Mouse (Mus musculus) forebrain, embryonic 11.5 days (tissue): ENCODE data around the gene Gm8332. TPM values are rescaled to one million over a fixed set of nuclear protein-coding genes. Genes with fewer than 3 reads are reported as not detected.
"Not testable (repeated sequence)": the region's sequence is repeated elsewhere in the genome, so short reads cannot be mapped to it uniquely, and the experiment has no call there.

Experiments used
- ATAC-seq: fragments of 200-750 bp; cut with Nextera tagmentation; replicated peaks from 2 replicates; pipeline ENCODE4 v1.8.0; 2017; ENCODE audit warnings: moderate TSS enrichment; ENCODE audit not compliant: low FRiP score
- DNase-seq: peaks from one replicate; pipeline ENCODE4 v3.0.0-alpha.2; 2017; ENCODE audit warnings: low spot score
- H3K27ac ChIP-seq: fragments of 300-500 bp; sonication (generic); 2 replicates; pipeline ENCODE4 v1.5.1; 2014; ENCODE audit warnings: low read depth, low read length
- H3K27me3 ChIP-seq: fragments of 300-500 bp; sonication (generic); 2 replicates; pipeline ENCODE4 v1.6.1; 2014; ENCODE audit warnings: mild to moderate bottlenecking, low read length, mixed read lengths; ENCODE audit not compliant: control insufficient read depth, insufficient read depth
- H3K36me3 ChIP-seq: fragments of 300-500 bp; sonication (generic); 2 replicates; pipeline ENCODE4 v1.6.1; 2014; ENCODE audit warnings: mild to moderate bottlenecking, low read length, moderate library complexity, mixed read lengths; ENCODE audit not compliant: control insufficient read depth, insufficient read depth
- H3K4me1 ChIP-seq: fragments of 300-500 bp; sonication (generic); replicated peaks from 2 replicates; pipeline ENCODE4 v1.6.1; 2014; ENCODE audit warnings: low read length, mixed read lengths; ENCODE audit not compliant: control insufficient read depth, insufficient read depth
- H3K4me2 ChIP-seq: fragments of 300-500 bp; sonication (generic); 2 replicates; pipeline ENCODE4 v1.6.1; 2014; ENCODE audit warnings: low read depth, mild to moderate bottlenecking, low read length, moderate library complexity, mixed read lengths; ENCODE audit not compliant: severe bottlenecking
- H3K4me3 ChIP-seq: fragments of 300-500 bp; sonication (generic); 2 replicates; pipeline ENCODE4 v1.5.1; 2014; ENCODE audit warnings: low read depth, low read length
- H3K9ac ChIP-seq: fragments of 300-500 bp; sonication (generic); 2 replicates; pipeline ENCODE4 v1.6.1; 2014; ENCODE audit warnings: low read length
- H3K9me3 ChIP-seq: fragments of 300-500 bp; sonication (generic); 2 replicates; pipeline ENCODE4 v1.6.1; 2016; ENCODE audit warnings: low read length, mixed read lengths; ENCODE audit not compliant: control insufficient read depth
- WGBS: fragments of 180-500 bp; shearing (Covaris S2); extraction: QIAGEN DNeasy Blood & Tissue Kit; methylation state at CpG from one replicate; pipeline ENCODE4 v1.1.7; 2014; 5-methylcytosine and 5-hydroxymethylcytosine counted together
- polyA plus RNA-seq: library from polyadenylated mRNA; unstranded; fragments of >200 nt; fragmentation: Nextera tagmentation; extraction: Ambion mirVana; gene quantifications from 2 replicates; pipeline ENCODE4 v1.2.1, GENCODE M21; 2014

Gene Gm8332
- polyA plus RNA-seq = not detected in 2 replicates

GRCm38 (mm10) chr12:88250000-88250399 is at the start of gene Gm8332:
Gene Gm8332, minus strand, starts transcription at chr12:88250100.
- not testable (repeated sequence) for H3K9ac ChIP-seq, H3K27me3 ChIP-seq, H3K27ac ChIP-seq, H3K4me3 ChIP-seq, H3K9me3 ChIP-seq, H3K4me2 ChIP-seq, H3K36me3 ChIP-seq, ATAC-seq, H3K4me1 ChIP-seq, DNase-seq
- 82% methylated on average over 1 of the region's 2 CpGs for WGBS

- H3K9ac ChIP-seq, H3K27me3 ChIP-seq, DNase-seq, H3K4me3 ChIP-seq, H3K4me2 ChIP-seq, H3K36me3 ChIP-seq, H3K27ac ChIP-seq, H3K9me3 ChIP-seq, H3K4me1 ChIP-seq, ATAC-seq: not testable (repeated sequence)
- 68% methylated on average over 2 of the region's 2 CpGs for WGBS
Measured at GRCm38 (mm10) chr12:88297171-88297570, 47.3 kb upstream of the Gm8332 start.

- not testable (repeated sequence) for H3K9ac ChIP-seq, ATAC-seq, H3K27me3 ChIP-seq, H3K36me3 ChIP-seq, H3K4me1 ChIP-seq, DNase-seq, H3K4me3 ChIP-seq, H3K27ac ChIP-seq, H3K9me3 ChIP-seq, H3K4me2 ChIP-seq
- WGBS = 79% methylated on average over 4 of the region's 4 CpGs
Measured at GRCm38 (mm10) chr12:88293082-88293481, 43.2 kb upstream of the Gm8332 start.

GRCm38 (mm10) chr12:88285224-88285623 is 35.3 kb upstream of the Gm8332 start:
- not testable (repeated sequence) for H3K4me2 ChIP-seq, ATAC-seq, H3K4me3 ChIP-seq, H3K36me3 ChIP-seq, H3K27ac ChIP-seq, DNase-seq, H3K27me3 ChIP-seq, H3K4me1 ChIP-seq, H3K9ac ChIP-seq, H3K9me3 ChIP-seq
- 94% methylated on average over 4 of the region's 5 CpGs for WGBS

- not testable (repeated sequence) for H3K9me3 ChIP-seq, H3K36me3 ChIP-seq, H3K4me3 ChIP-seq, H3K4me1 ChIP-seq, H3K4me2 ChIP-seq, H3K27ac ChIP-seq, H3K27me3 ChIP-seq, DNase-seq, H3K9ac ChIP-seq, ATAC-seq
- 91% methylated on average over 5 of the region's 5 CpGs for WGBS
Measured at GRCm38 (mm10) chr12:88274400-88274799, 24.5 kb upstream of the Gm8332 start, which contains the start of gene Gm5662. Gene Gm5662, minus strand, starts transcription at chr12:88274500.

GRCm38 (mm10) chr12:88257241-88257640 is 7.3 kb upstream of the Gm8332 start:
- Histone ChIP-seq H3K27me3 (no peaks in the 10 kb centered on the region), H3K4me1 (no peaks in the 10 kb centered on the region), H3K36me3 (no peaks in the 10 kb centered on the region), H3K4me3 (no peak overlapping the region), H3K27ac (no peak overlapping the region), H3K4me2 (no peak overlapping the region), H3K9me3 (no peaks in the 10 kb centered on the region; the same call in 1 of the 2 replicates), H3K9ac (no peak overlapping the region)
- WGBS = 50% methylated on average over 1 of the region's 1 CpGs
- ATAC-seq (no peak), DNase-seq (no peak)

- 61% methylated on average over 2 of the region's 2 CpGs for WGBS
- not testable (repeated sequence) for H3K27ac ChIP-seq, H3K4me1 ChIP-seq
Measured at GRCm38 (mm10) chr12:88255917-88256316, 6.0 kb upstream of the Gm8332 start.

GRCm38 (mm10) chr12:88245786-88246185 is 4.1 kb downstream of the Gm8332 start:
- not testable (repeated sequence) for ATAC-seq, DNase-seq, H3K9ac ChIP-seq, H3K9me3 ChIP-seq, H3K36me3 ChIP-seq, H3K4me1 ChIP-seq, H3K4me2 ChIP-seq, H3K27me3 ChIP-seq, H3K27ac ChIP-seq, H3K4me3 ChIP-seq

More at GRCm38 (mm10) chr12:88255917-88256316, 6.0 kb upstream of the Gm8332 start:
- not testable (repeated sequence) for H3K27me3 ChIP-seq, H3K36me3 ChIP-seq, H3K9ac ChIP-seq, DNase-seq, ATAC-seq, H3K9me3 ChIP-seq, H3K4me2 ChIP-seq, H3K4me3 ChIP-seq

GRCm38 (mm10) chr12:88242940-88243339 is 7.0 kb downstream of the Gm8332 start:
- H3K36me3 ChIP-seq, H3K4me3 ChIP-seq, DNase-seq, ATAC-seq, H3K27me3 ChIP-seq, H3K9me3 ChIP-seq, H3K4me2 ChIP-seq, H3K9ac ChIP-seq, H3K4me1 ChIP-seq, H3K27ac ChIP-seq: not testable (repeated sequence)
- WGBS = 58% methylated on average over 1 of the region's 1 CpGs
